Mouse (Mus musculus): ENCODE measurements around the gene Chchd6.

GRCm38 (mm10) chr6:89492368-89492767, 103.1 kb downstream of the Chchd6 start:
- TF ChIP-seq EP300 (IDR thresholded peaks at IDR 0.05; ENCODE audit: low read depth): no peak
- no peak for TF ChIP-seq CTCF (IDR thresholded peaks at IDR 0.05; ENCODE audit: low read depth)
